Mouse (Mus musculus) retina, embryonic 14.5 days (tissue): ENCODE results near the gene Gabrb3.

ENCODE experiments used
- DNase-seq: peaks from one replicate; pipeline ENCODE4 v3.0.0-alpha.2; 2015; ENCODE audit warnings: low spot score

Gabrb3 gene

DNA sequence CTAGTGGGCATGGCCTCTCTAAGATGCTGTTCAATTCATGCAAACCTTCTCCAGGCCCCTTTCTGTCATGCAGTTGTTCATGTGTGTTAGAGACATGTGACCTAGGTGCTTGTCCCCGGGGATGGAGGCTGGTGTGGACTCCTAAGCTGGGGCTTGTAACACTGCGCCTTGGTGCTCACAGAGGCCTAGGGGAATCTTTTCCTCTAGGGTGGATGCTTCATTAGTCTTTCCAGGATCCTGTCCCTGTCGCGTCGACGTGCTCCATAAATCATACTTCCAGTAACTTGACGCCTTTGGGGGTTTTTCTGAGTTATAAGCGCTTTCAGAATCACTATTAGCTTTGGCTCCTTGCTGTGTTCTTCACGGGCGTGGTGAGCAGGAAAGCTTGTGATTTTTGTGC, 113.2 kb downstream of the Gabrb3 start:
- DNase-seq: no peak

GRCm38 (mm10) chr7:57538565-57538964, 119.1 kb downstream of the Gabrb3 start:
- peak; percentile 65 for DNase-seq

DNA sequence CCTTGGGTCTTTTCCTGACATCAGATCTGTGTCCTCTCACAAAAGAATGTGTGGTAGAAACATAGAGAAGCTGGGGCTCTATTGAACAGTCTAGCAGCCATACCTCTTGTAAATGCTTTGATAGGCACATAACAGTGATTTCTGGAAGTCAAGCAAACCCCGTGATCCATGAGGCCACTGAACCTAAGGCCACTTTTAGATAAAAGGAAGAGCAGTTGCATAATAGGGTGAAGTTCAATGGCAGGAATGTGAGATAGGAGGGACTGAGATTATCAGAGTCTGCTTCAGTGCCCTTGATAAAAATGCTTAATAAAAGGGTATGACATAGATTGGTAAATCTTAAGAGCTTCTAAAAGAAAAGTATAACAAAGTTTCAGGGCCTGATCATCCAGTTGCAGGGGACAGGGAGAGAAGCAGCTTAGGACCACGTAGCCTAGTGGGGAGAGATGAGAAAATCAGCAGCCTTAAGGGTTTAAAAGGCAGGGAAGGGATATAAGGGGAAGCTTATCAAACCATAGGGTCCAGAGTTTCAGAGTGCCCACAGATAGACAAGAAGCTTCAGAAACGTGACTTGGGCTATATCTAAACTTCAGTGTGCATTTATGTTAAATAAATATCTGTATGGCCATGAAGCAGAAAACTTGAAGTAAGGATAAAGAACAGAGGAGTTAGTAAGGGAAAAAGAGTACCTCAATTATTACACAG, 141.4 kb downstream of the Gabrb3 start:
- no peak for DNase-seq

DNA sequence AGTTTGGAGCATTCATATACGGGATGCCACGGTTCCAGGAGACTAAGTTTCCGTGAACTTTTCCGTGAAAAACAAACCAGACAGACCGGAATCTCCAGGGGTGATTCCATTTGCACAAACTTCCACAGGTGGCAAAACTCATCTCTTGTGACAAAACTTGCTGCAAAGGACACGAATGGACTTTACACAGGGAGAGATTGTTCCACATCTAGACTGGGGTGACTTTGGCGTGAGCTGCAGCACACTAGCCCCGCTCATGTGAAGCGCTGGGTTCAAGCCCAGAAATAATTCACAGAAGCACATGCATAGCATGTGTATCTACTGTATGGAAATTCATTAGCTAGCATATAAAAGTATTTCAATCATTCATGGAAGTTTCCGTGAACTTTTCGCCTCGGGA, 144.9 kb downstream of the Gabrb3 start:
- no peak for DNase-seq

DNA sequence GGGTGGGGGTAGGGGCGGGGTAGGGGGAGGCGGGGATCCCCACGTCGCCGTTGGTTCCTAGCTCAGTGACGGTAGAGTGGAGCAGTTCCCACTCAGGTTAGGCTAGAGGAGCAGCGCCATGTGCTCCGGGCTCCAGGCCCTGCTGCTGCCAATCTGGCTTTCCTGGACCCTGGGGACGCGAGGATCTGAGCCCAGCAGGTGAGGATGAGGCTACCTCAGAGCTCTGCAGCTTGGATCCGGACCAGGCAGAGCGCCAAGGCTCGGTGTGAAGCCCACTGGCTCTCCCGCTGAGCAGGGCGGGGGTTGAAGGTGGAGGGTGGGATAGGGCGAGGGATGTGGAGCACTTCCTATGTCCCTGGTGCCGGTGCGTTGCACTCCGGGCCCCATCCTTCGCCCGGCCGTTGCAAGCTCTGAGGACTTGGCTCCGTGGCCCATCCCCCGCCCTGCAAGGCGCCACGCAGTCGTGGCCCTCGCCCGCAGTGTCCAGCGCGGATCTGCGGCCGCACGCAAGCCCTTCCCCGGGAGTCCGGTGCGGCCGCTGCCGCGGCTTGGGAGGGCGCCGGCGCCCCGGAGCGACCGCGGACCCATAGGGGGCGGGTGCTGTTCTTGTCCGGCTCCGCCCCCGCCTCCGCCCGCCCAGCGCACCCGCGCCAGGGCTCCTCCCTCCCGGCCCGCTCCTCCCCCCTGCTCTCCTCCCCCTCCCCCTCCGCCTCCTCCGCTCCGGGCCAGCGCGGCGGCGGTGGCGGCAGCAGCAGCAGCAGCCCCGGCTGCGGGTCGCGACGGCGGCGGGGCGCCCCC, 171.2 kb downstream of the Gabrb3 start:
- DNase-seq: peak; percentile 79

- no peak for DNase-seq
Observed at GRCm38 (mm10) chr7:57591249-57591577, 171.7 kb downstream of the Gabrb3 start.

- peak; percentile 76 for DNase-seq
Observed at GRCm38 (mm10) chr7:57591578-57592431, 172.3 kb downstream of the Gabrb3 start.

DNA sequence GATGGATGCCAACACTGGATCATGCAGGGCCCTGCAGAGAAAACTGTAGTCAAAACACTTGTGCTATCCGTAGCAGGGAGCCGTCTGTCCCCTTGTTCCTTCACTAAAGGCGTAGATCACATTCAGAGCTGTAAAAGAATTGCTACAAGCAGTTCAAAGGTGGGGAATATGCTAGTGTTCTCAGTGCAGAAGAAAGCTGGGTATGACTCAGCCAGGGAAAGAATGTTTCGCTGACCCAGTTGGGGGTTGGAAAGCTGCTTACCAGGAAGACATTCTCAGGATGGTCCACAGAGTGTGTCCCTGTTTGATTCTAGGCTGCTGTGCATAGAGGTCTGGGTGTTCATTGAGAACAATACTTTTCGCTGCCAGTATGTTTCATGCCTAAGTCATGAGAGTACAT, 177.8 kb downstream of the Gabrb3 start:
- no peak for DNase-seq

DNA sequence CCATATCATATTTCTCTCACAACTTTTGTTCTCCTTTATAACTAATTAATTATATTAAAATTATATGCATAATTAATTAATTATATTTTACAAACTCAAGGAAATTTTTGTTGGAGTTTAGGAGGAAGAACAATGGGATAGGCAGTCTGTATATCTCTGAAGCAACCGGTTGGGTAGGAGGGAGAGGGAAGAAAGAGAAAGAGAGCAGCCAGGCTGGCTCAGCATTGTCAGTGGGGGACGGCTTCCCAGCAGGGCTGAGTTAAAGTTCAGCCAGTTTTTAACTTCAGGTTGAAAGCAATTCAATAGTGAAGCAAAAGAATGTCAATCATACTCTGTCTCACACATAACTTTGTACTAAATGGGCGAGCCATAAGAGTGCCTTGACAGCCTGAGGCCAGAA, 199.2 kb downstream of the Gabrb3 start:
- DNase-seq: no peak

DNA sequence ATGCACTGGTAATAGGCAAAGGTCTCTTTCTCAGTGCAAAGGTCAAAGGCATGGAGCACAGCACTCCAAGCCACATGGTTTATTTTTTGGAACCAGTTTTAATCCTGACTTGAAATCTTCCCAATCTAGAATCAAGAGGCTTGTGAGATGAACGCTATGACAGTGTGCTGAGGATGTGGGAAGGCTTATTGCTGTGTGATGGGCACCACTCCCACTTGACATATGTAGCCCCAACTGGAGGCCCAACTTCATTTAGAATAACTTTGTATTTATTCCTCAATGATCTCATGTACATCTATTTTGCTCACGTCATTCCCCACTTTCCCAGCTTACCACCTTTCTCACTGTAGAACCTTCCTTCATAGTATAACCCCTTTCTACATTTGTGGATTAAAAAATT, 200.5 kb downstream of the Gabrb3 start:
- no peak for DNase-seq

DNA sequence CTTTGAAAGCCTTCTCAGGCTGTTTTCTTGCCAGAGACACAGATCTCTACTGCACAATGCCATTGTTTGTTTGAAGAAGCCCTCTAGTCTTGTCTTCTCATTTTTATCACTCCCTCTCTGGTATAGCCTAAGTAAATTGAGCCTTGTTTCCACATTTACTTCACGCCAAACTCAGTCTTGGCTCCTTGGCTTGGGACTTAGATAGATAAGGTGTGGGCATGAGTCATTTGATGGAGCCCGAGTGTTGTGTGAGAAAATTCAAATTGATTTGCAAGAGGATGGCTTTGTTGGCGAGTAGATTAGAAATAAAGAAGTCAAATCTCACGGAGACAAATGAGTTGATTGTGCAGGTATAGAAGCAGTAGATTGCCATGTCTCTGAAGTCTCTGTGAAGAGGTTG, 204.2 kb downstream of the Gabrb3 start:
- DNase-seq: no peak

- no peak for DNase-seq
Observed at GRCm38 (mm10) chr7:57635026-57635425, 215.5 kb downstream of the Gabrb3 start.

GRCm38 (mm10) chr7:57635687-57636086, 216.2 kb downstream of the Gabrb3 start:
- DNase-seq: no peak

DNA sequence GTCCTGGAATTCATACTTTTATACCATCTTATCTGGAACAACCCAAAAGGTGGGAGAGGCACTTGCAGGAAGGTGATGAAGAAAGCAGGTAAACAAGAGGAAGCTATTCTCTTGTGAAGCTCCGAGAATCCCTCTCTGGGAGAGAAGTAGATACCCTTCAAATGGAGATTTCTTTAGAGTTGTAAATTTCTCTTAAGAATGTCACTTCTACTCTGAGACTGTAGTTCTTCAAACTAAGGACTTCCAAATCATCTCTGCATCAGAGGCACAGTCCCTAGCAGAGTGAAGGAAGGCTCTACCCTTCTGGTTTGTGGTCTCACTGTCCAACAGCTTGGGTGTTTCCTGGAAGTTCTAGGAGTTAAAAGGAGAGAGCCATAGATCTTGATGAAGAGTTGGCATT, 221.3 kb downstream of the Gabrb3 start:
- no peak for DNase-seq

DNA sequence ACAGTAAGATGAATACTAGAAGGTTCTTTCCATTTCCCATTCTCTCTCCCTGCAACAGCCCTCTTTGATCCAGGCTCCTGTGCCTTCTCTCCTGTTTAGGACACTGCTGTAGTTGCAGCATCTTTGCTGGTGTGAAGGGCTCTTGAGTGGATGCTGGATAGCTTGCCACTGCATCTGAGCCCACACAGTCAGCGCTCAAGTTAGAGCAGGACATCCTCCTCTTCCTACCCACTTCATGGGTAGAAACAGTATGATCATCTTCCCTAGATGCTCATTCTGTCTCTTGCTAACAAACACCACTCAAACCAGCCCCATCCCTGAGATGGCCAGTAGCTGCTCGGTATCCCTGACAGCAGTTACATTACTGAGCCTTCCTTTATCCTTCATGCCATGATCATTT, 227.9 kb downstream of the Gabrb3 start:
- no peak for DNase-seq

- DNase-seq: no peak
Observed at GRCm38 (mm10) chr7:57648136-57648755, 228.8 kb downstream of the Gabrb3 start.

GRCm38 (mm10) chr7:57677352-57677751, 257.9 kb downstream of the Gabrb3 start:
- no peak for DNase-seq

GRCm38 (mm10) chr7:57689836-57690235, 270.3 kb downstream of the Gabrb3 start:
- no peak for DNase-seq

- no peak for DNase-seq
Observed at GRCm38 (mm10) chr7:57700370-57700769, 280.9 kb downstream of the Gabrb3 start.

GRCm38 (mm10) chr7:57701046-57701445, 281.6 kb downstream of the Gabrb3 start:
- DNase-seq: no peak

DNA sequence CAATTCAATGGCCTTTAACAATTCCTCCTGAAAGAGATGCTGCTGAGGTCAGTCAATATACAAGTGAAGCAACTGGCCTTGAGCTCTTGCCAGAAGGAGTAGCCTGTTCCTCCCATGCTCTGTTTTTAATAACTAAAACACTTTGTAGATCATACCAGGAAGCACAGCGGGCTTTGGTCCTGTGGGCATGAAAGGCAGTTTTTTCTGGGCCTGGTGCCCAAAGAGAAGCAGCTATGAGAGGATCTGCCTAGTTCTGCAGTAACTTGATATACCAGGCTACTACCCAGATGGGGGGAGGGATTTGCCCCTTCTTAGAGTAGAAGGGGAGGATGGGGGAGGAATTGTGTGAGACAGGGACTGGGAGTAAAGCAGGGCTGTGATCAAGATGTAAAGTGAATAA, 284.1 kb downstream of the Gabrb3 start:
- no peak for DNase-seq

GRCm38 (mm10) chr7:57706092-57706491, 286.6 kb downstream of the Gabrb3 start:
- DNase-seq: no peak
